ENCODE assay signal across 24 mouse cellular contexts in genomic region chr2:11182096-11182495, GRCm38 (mm10).
"Had no signal": no experiment of that assay in that cellular context is flagged by ENCODE, and none has a peak within 500 bp of the region (broad histone marks: within the 10 kb centered on the region; RNA-seq: fewer than 3 reads in every experiment).

No protein-coding gene starts in this region.

- H3K4me3 ChIP-seq: heart, embryonic 13.5 days; heart, embryonic 15.5 days; kidney, embryonic 15.5 days; limb, embryonic 12.5 days; liver, embryonic 13.5 days; liver, embryonic 15.5 days had no signal

- H3K27ac ChIP-seq: heart, embryonic 13.5 days; heart, embryonic 15.5 days; hindbrain, embryonic 14.5 days; kidney, embryonic 15.5 days; kidney, postnatal 0 days; limb, embryonic 12.5 days; liver, embryonic 13.5 days; liver, embryonic 15.5 days had no signal

- H3K9me3 ChIP-seq: heart, embryonic 13.5 days; heart, embryonic 15.5 days; kidney, embryonic 15.5 days; limb, embryonic 12.5 days; liver, embryonic 13.5 days; liver, embryonic 15.5 days had no signal

- H3K4me2 ChIP-seq: heart, embryonic 11.5 days; heart, embryonic 13.5 days; heart, embryonic 15.5 days; hindbrain, embryonic 14.5 days; kidney, embryonic 15.5 days; limb, embryonic 12.5 days; liver, embryonic 11.5 days; liver, embryonic 13.5 days; liver, embryonic 15.5 days had no signal

- H3K27me3 ChIP-seq: heart, embryonic 13.5 days; heart, embryonic 15.5 days; kidney, embryonic 15.5 days; limb, embryonic 12.5 days; liver, embryonic 13.5 days; liver, embryonic 15.5 days had no signal

- DNase-seq: heart, adult 18-20 months; heart, postnatal 14 days; heart, postnatal 36 days; kidney, adult 11 months; kidney, adult 2 months; kidney, adult 9 months; kidney, postnatal 14 days; kidney, postnatal 36 days; layer of hippocampus, adult 9-11 months; layer of hippocampus, postnatal 36 days; left cerebral cortex, postnatal 4 days; liver; liver, embryonic 13.5 days had no signal

- H3K9ac ChIP-seq: heart, embryonic 13.5 days; heart, embryonic 15.5 days; hindbrain, embryonic 14.5 days; kidney, embryonic 15.5 days; limb, embryonic 12.5 days; liver, embryonic 13.5 days; liver, embryonic 15.5 days had no signal

- H3K4me1 ChIP-seq: heart, embryonic 13.5 days; heart, embryonic 15.5 days; kidney, embryonic 15.5 days; limb, embryonic 12.5 days; liver, embryonic 15.5 days had no signal

- ATAC-seq: hindbrain, embryonic 16.5 days; intestine, embryonic 16.5 days had no signal

- H3K36me3 ChIP-seq: heart, embryonic 13.5 days; heart, embryonic 15.5 days; kidney, embryonic 15.5 days; limb, embryonic 12.5 days; liver, embryonic 13.5 days; liver, embryonic 15.5 days had no signal
